Mouse (Mus musculus) limb, embryonic 14.5 days (tissue): ENCODE results near the gene Pim3. TPM values are rescaled to one million over a fixed set of nuclear protein-coding genes. Genes with fewer than 3 reads are reported as not detected.

Experiments
- ATAC-seq: fragments of 200-750 bp; cut with Nextera tagmentation; 2 replicates; pipeline ENCODE4 v1.8.0; 2017; ENCODE audit warnings: low read depth, moderate number of reproducible peaks, moderate TSS enrichment; ENCODE audit not compliant: low FRiP score
- DNase-seq: peaks from one replicate; pipeline ENCODE4 v3.0.0-alpha.2; 2015; ENCODE audit warnings: low spot score
- H3K27ac ChIP-seq: fragments of 300-500 bp; sonication (generic); replicated peaks from 2 replicates; pipeline ENCODE4 v1.5.1; 2014; ENCODE audit warnings: low read depth, mild to moderate bottlenecking, low read length, moderate library complexity, mixed read lengths
- H3K27me3 ChIP-seq: fragments of 300-500 bp; sonication (generic); 2 replicates; pipeline ENCODE4 v1.6.1; 2014; ENCODE audit warnings: low read length, mixed read lengths; ENCODE audit not compliant: control insufficient read depth, insufficient read depth
- H3K36me3 ChIP-seq: fragments of 300-500 bp; sonication (generic); 2 replicates; pipeline ENCODE4 v1.6.1; 2014; ENCODE audit warnings: mild to moderate bottlenecking, low read length, moderate library complexity, mixed read lengths; ENCODE audit not compliant: control insufficient read depth, insufficient read depth
- H3K4me1 ChIP-seq: fragments of 300-500 bp; sonication (generic); 2 replicates; pipeline ENCODE4 v1.6.1; 2014; ENCODE audit warnings: antibody characterized with exemption, low read length, mixed read lengths; ENCODE audit not compliant: control insufficient read depth, insufficient read depth
- H3K4me2 ChIP-seq: fragments of 300-500 bp; sonication (generic); replicated peaks from 2 replicates; pipeline ENCODE4 v1.6.1; 2014; ENCODE audit warnings: low read depth, mild to moderate bottlenecking, low read length, moderate library complexity; ENCODE audit not compliant: severe bottlenecking
- H3K4me3 ChIP-seq: fragments of 300-500 bp; sonication (generic); replicated peaks from 2 replicates; pipeline ENCODE4 v1.5.1; 2014; ENCODE audit warnings: low read length
- H3K9ac ChIP-seq: fragments of 300-500 bp; sonication (generic); 2 replicates; pipeline ENCODE4 v1.6.1; 2014; ENCODE audit warnings: mild to moderate bottlenecking, low read depth, low read length, moderate library complexity; ENCODE audit not compliant: severe bottlenecking
- H3K9me3 ChIP-seq: fragments of 300-500 bp; sonication (generic); 2 replicates; pipeline ENCODE4 v1.6.1; 2016; ENCODE audit warnings: low read length; ENCODE audit not compliant: control insufficient read depth
- POLR2A ChIP-seq: fragments of 200-500 bp; IDR thresholded peaks from 2 replicates; pipeline ENCODE4 v1.8.0; 2012; ENCODE audit warnings: inconsistent platforms, mild to moderate bottlenecking, moderate library complexity, borderline replicate concordance; ENCODE audit not compliant: insufficient read depth, insufficient read length; ENCODE audit errors: extremely low read depth
- WGBS: fragments of 180-500 bp; shearing (Covaris S2); extraction: QIAGEN DNeasy Blood & Tissue Kit; methylation state at CpG from one replicate; pipeline ENCODE4 v1.1.7; 2014; 5-methylcytosine and 5-hydroxymethylcytosine counted together
- polyA plus RNA-seq, 2 experiments: library from polyadenylated mRNA; depleted of rRNA in 1 of 2; stranded (reverse) in 1 of 2; unstranded in 1 of 2; fragments of >200 nt; fragmentation: Nextera tagmentation in 1 of 2; extraction: Ambion mirVana in 1 of 2; gene quantifications; 2 replicates each; pipeline versions ENCODE4 v1.2.1 to v1.2.3; 2012 to 2014

Pim3 gene
- polyA plus RNA-seq, 2 experiments, result 15.2 to 38.1 TPM

- Histone ChIP-seq H3K27me3 (no peaks in the 10 kb centered on the region), H3K4me3 (no peak overlapping the region), H3K4me1 (peaks cover 3% of the 10 kb centered on the region; the same call in 1 of the 2 replicates), H3K27ac (no peak overlapping the region), H3K9me3 (no peaks in the 10 kb centered on the region), H3K36me3 (peaks cover 7% of the 10 kb centered on the region; the same call in 1 of the 2 replicates), H3K9ac (no peak overlapping the region), H3K4me2 (no peak overlapping the region)
- DNase-seq (no peak), ATAC-seq (no peak)
- 64% methylated on average over 5 of the region's 5 CpGs for WGBS
- TF ChIP-seq POLR2A, result no peak
Observed at GRCm38 (mm10) chr15:88831482-88831881, 30.5 kb upstream of the Pim3 start.

DNA sequence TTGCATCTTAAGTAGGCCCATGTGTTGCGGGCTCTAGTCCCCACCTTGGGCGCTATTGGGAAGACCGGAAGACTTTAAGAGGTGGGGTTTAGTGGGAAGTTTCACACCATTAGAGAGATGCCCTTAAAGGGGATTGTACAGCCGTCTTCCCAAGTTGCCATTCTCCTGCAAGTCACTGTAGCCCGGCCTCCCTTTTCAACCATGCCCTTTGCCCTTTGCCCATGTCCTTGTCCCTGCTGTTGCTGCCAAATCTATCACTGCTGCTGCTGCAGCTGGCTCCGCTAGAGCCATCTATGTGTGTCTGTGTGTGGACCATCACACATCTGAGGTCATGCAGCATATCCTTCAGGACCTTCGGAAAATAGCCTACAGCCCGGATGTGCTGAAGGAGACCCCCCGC, 29.4 kb upstream of the Pim3 start:
- no peaks in the 10 kb centered on the region for H3K36me3 ChIP-seq
- no peak overlapping the region for H3K4me2 ChIP-seq
- H3K9ac ChIP-seq, result no peak overlapping the region
- H3K4me1 ChIP-seq, result peaks cover 8% of the 10 kb centered on the region
- ATAC-seq, result no peak
- no peaks in the 10 kb centered on the region for H3K9me3 ChIP-seq
- 68% methylated on average over 9 of the region's 9 CpGs for WGBS
- no peak for TF ChIP-seq POLR2A
- no peak for DNase-seq
- no peaks in the 10 kb centered on the region for H3K27me3 ChIP-seq
- no peak overlapping the region for H3K27ac ChIP-seq
- H3K4me3 ChIP-seq, result no peak overlapping the region

- Histone ChIP-seq H3K27me3 (no peaks in the 10 kb centered on the region), H3K4me2 (no peak overlapping the region), H3K4me1 (peaks cover 29% of the 10 kb centered on the region), H3K9me3 (no peaks in the 10 kb centered on the region), H3K27ac (no peak overlapping the region), H3K36me3 (no peaks in the 10 kb centered on the region), H3K4me3 (no peak overlapping the region), H3K9ac (no peak overlapping the region)
- no peak for ATAC-seq
- no peak for TF ChIP-seq POLR2A
- WGBS, result 73% methylated on average over 6 of the region's 6 CpGs
- no peak for DNase-seq
Observed at GRCm38 (mm10) chr15:88836031-88836430, 26.0 kb upstream of the Pim3 start.

DNA sequence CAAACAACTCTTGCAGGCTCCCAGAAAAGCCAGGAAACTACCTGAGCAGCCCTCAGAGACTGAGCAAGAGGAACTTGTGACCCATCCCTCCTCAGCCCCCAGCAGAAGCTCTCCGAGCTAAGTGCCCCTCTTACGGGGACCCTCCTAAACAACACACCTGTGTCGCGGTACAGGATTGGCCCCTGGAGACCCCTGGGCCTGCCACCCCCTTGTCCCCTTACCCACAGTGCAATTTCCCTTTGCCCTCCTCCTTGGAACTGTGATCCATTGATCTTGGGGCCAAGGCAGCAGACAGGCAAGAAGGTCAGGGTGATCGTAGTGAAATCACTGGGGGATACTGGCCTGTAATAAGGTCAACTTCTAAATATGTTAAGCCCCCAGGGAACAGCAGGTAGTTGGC, 25.4 kb upstream of the Pim3 start:
- H3K9me3 ChIP-seq, result no peaks in the 10 kb centered on the region
- WGBS, result 48% methylated on average over 5 of the region's 5 CpGs
- peaks cover 29% of the 10 kb centered on the region for H3K4me1 ChIP-seq
- no peak for TF ChIP-seq POLR2A
- no peaks in the 10 kb centered on the region for H3K36me3 ChIP-seq
- peak overlapping the region; percentile 74; the same call in 1 of the 2 replicates for H3K4me2 ChIP-seq
- H3K27me3 ChIP-seq, result no peaks in the 10 kb centered on the region
- H3K4me3 ChIP-seq, result no peak overlapping the region
- no peak overlapping the region for H3K27ac ChIP-seq
- ATAC-seq, result no peak
- no peak overlapping the region for H3K9ac ChIP-seq
- DNase-seq, result no peak

GRCm38 (mm10) chr15:88837199-88837932, 24.6 kb upstream of the Pim3 start:
- H3K27me3 ChIP-seq, result no peaks in the 10 kb centered on the region
- H3K9ac ChIP-seq, result peak overlapping the region; percentile 56
- H3K27ac ChIP-seq, result no peak overlapping the region
- H3K4me1 ChIP-seq, result peaks cover 29% of the 10 kb centered on the region
- peak overlapping the region; percentile 38 for H3K4me3 ChIP-seq
- ATAC-seq (no peak), DNase-seq (peak; percentile 26)
- 2% methylated on average over 27 of the region's 39 CpGs for WGBS
- TF ChIP-seq POLR2A, result 0 out of 2 replicates have a peak, but pooled peaks have one; percentile 6
- H3K9me3 ChIP-seq, result no peaks in the 10 kb centered on the region
- H3K36me3 ChIP-seq, result no peaks in the 10 kb centered on the region
- H3K4me2 ChIP-seq, result peak overlapping the region; percentile 74
